Mouse (Mus musculus) kidney, adult 2 months (tissue): Measurements from ENCODE around the gene Selenon.

Experiments used
- CTCF ChIP-seq: fragments of 200-500 bp; conservative IDR thresholded peaks from 2 replicates; pipeline ENCODE4 v1.5.1; 2011; ENCODE audit warnings: low read depth, mild to moderate bottlenecking, control low read depth, low read length, moderate library complexity, mixed read lengths; ENCODE audit not compliant: insufficient read depth, insufficient read length
- POLR2A ChIP-seq: fragments of 200-500 bp; IDR thresholded peaks from one replicate; pipeline ENCODE4 v1.6.1; 2011; ENCODE audit warnings: low read depth, low read length, control low read depth

GRCm38 (mm10) chr4:134601404-134601803, 49.4 kb upstream of the Selenon start:
- no peak for TF ChIP-seq CTCF
- TF ChIP-seq POLR2A, result no peak
